Mouse (Mus musculus): Measurements from ENCODE around the gene Rftn2. TPM values are rescaled to one million over a fixed set of nuclear protein-coding genes. Genes with fewer than 3 reads are reported as not detected.

Rftn2 gene
- polyA plus RNA-seq, 1 experiment from 2014 or later = 13.6 TPM

DNA sequence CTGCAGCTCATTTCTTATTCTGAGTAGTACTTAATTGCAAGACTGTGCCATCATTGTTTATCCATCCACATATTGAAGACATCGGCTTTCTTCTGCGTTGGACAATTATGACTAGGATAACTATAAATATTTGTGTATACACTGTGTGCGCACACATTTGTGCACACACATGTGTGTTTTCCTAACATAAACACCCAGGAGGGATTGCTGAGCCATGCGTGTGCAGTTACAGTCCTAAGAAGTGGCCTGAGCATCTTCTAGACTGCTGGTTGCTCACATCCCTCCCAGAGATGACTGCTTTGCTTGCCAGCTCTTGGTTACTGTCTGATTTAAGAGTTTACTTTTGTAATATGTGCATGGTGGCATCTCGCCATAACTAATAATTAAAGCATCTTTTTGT, 44.2 kb downstream of the Rftn2 start:
- Histone ChIP-seq H3K36me3 (ENCODE audit: insufficient read depth, low read length) (no peaks in the 10 kb centered on the region; the same call in 1 of the 2 replicates), H3K27me3 (replicated peaks; ENCODE audit: insufficient read depth, low read length) (no peaks in the 10 kb centered on the region), H3K4me2 (replicated peaks; ENCODE audit: low read depth, low read length) (no peak overlapping the region), H3K4me1 (ENCODE audit: insufficient read depth, low read depth, low read length) (no peaks in the 10 kb centered on the region), H3K9me3 (ENCODE audit: low read length) (no peaks in the 10 kb centered on the region; the same call in 1 of the 2 replicates), H3K9ac (replicated peaks; ENCODE audit: low read depth) (no peak overlapping the region), H3K4me3 (ENCODE audit: low read depth, low read length) (no peak overlapping the region), H3K27ac (ENCODE audit: low read length) (no peak overlapping the region)
- DNase-seq (ENCODE audit: low spot score) (no peak), ATAC-seq (no peak)
- no peak for TF ChIP-seq EP300 (IDR thresholded peaks at IDR 0.05)
- TF ChIP-seq CTCF (IDR thresholded peaks at IDR 0.05) = no peak
- 67% methylated on average over 5 of the region's 5 CpGs for WGBS

DNA sequence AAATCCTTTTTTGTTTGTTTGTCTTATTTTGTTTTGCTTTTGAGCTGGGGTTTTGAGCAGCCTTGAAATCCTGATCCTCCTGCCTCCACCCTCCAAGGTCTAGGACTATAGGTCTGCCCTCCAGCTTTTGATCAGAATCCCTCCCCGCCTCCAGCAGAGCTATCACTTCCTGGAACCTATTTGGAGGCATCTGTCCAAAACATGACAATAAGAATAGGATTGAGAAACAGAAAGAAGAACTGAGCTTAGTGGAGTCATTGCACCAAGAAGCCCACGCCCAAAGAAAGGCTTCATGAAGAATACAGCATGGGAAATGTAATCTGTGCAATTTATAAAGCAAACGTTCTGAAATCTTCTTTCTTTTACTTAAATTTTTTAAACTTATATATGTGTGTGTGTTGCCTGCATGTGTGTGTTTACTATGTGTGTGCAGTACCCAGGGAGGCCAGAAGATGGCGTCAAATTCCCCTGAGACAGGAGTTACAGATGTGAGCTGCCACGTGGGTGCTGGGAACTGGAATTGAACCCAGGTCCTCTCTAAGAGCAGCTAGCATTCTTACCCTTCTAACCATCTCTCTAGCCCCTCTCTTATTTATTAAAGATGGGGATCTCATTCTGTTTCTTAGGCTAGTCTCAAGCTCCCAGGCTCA, 46.5 kb downstream of the Rftn2 start:
- WGBS = 80% methylated on average over 5 of the region's 5 CpGs

DNA sequence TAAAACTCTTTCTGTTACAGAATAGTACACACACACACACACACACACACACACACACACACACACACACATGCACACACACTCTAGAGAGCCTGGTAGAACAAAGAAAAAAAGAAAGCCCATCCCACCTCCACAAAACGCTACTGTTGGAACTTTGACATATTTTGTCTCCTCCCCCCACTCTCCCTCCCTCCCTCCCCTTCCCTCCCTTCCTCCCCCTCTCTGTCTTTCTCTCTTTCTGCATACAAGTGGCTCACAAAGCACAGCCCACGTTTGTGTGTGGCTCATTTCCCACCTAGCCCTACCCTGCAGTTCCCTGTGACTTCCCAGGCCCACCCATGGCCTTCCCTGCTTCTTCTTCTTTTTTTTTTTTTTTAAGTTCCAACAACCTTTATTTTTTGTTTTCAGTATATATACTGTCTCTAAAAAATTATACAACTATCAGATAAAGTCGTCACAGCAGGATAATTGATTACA, 52.0 kb downstream of the Rftn2 start:
- 15% methylated on average over 3 of the region's 3 CpGs for WGBS
- DNase-seq (ENCODE audit: low spot score) = no peak
- Histone ChIP-seq H3K4me3 (ENCODE audit: low read depth, low read length) (no peak overlapping the region), H3K4me2 (replicated peaks; ENCODE audit: low read depth, low read length) (no peak overlapping the region), H3K9ac (replicated peaks; ENCODE audit: low read depth) (no peak overlapping the region), H3K36me3 (ENCODE audit: insufficient read depth, low read length) (no peaks in the 10 kb centered on the region), H3K27me3 (replicated peaks; ENCODE audit: insufficient read depth, low read length) (no peaks in the 10 kb centered on the region), H3K27ac (ENCODE audit: low read length) (no peak overlapping the region), H3K4me1 (ENCODE audit: insufficient read depth, low read depth, low read length) (no peaks in the 10 kb centered on the region), H3K9me3 (ENCODE audit: low read length) (no peaks in the 10 kb centered on the region)
- TF ChIP-seq CTCF (IDR thresholded peaks at IDR 0.05) (no peak), EP300 (IDR thresholded peaks at IDR 0.05) (no peak)
- ATAC-seq = no peak

More for the DNA sequence above, 46.5 kb downstream of the Rftn2 start:
- Histone ChIP-seq H3K27me3 (replicated peaks; ENCODE audit: insufficient read depth, low read length) (no peaks in the 10 kb centered on the region), H3K4me3 (ENCODE audit: low read depth, low read length) (no peak overlapping the region), H3K36me3 (ENCODE audit: insufficient read depth, low read length) (no peaks in the 10 kb centered on the region; the same call in 1 of the 2 replicates), H3K9me3 (ENCODE audit: low read length) (no peaks in the 10 kb centered on the region; the same call in 1 of the 2 replicates), H3K27ac (ENCODE audit: low read length) (no peak overlapping the region), H3K9ac (replicated peaks; ENCODE audit: low read depth) (no peak overlapping the region), H3K4me2 (replicated peaks; ENCODE audit: low read depth, low read length) (no peak overlapping the region), H3K4me1 (ENCODE audit: insufficient read depth, low read depth, low read length) (no peaks in the 10 kb centered on the region)
- DNase-seq (ENCODE audit: low spot score) = no peak
- no peak for ATAC-seq
- TF ChIP-seq CTCF (IDR thresholded peaks at IDR 0.05) (peak; percentile 12; the same call in 1 of the 2 replicates), EP300 (IDR thresholded peaks at IDR 0.05) (no peak)

DNA sequence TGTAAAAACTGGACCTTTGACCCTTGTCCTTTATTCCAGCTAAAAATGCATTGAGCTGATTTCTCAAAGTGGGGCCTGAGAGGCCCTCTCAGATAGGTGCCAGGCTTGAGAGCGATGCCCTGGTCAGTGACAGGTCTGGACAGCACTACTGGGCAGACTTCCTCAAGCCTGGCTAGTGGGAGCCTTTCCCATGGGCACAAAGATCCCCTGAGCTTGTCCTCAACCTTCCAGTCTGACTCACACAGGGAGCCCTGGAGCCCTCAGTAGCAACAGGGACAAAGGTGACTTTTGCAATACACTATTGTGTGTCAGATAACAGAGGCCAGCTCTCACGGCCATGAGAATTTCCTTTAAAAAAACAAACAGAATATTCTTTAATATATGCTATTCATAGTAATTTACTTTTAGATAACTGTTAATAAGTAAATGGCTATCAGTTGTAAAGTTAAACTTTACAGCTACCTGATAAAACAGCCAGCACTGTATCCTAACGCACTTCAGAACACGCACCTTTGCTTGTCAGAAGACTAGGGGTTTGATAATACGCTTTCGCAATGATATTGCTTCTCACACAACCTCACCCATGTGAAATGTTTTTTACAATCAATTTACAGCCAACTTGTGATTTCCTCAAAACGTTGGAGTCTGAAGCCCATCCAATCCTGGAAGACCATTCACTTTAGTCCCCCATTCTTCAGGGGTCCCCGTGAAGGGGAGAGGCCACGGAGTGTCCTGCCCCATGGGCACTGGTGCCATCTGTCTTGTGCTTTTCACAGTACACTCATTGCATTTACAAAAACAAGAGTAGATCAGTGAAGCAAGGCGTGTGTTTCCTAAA, 52.6 kb downstream of the Rftn2 start:
- no peaks in the 10 kb centered on the region for H3K27me3 ChIP-seq (replicated peaks; ENCODE audit: insufficient read depth, low read length)
- no peak overlapping the region for H3K4me3 ChIP-seq (ENCODE audit: low read depth, low read length)
- H3K36me3 ChIP-seq (ENCODE audit: insufficient read depth, low read length) = no peaks in the 10 kb centered on the region
- ATAC-seq (no peak), DNase-seq (ENCODE audit: low spot score) (no peak)
- no peak overlapping the region for H3K9ac ChIP-seq (replicated peaks; ENCODE audit: low read depth)
- WGBS = 69% methylated on average over 10 of the region's 10 CpGs
- H3K4me1 ChIP-seq (ENCODE audit: insufficient read depth, low read depth, low read length) = no peaks in the 10 kb centered on the region
- no peaks in the 10 kb centered on the region for H3K9me3 ChIP-seq (ENCODE audit: low read length)
- no peak overlapping the region for H3K4me2 ChIP-seq (replicated peaks; ENCODE audit: low read depth, low read length)
- no peak overlapping the region for H3K27ac ChIP-seq (ENCODE audit: low read length)
- TF ChIP-seq CTCF (IDR thresholded peaks at IDR 0.05) (no peak), EP300 (IDR thresholded peaks at IDR 0.05) (no peak)

DNA sequence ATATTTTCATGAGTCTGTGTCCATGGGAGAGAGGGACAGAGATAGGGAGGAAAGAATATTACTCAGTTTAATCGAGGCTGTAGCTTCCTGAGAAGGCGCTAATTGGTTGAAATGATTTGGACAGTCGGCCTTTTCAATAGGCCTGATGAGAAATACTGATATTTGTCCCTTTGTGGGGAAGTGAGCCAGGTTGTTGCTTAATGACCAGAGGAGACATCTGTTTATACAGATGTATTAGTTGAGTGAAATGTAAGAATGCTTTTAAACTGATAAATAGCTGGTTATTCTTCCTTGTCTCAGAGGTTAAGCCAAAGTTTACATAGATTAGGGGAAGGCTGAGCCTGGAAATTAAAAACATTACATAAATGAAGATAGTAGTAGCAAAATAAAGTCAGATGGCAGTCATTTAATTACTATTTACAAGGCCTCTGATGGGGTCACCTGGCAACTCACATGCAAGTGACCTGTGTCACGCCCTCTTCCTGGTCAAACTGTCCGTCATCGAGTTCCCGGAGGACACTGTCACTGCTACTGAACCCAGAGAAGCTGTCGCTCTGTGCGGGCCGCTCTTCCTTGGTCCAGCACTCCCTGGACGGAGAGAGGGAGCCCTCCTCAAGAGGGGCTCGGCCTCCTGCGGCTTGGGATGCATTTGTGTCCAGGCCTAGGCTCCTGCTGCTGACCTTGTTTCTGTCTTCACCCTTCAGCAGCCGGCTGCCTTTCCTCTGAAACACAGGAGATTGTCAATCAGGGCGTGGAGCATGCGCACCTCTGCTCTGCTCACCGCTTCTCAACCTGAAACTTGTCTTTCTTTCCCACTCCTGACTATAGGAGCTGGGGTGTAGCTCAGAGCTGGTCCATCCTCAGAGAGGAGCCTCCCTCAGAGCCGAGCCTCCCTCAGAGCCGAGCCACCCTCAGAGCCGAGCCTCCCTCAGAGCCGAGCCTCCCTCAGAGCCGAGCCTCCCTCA, 54.9 kb downstream of the Rftn2 start:
- no peak overlapping the region for H3K27ac ChIP-seq (ENCODE audit: low read length)
- H3K4me3 ChIP-seq (ENCODE audit: low read depth, low read length) = no peak overlapping the region
- WGBS = 66% methylated on average over 22 of the region's 22 CpGs
- H3K4me2 ChIP-seq (replicated peaks; ENCODE audit: low read depth, low read length) = no peak overlapping the region
- no peak for DNase-seq (ENCODE audit: low spot score)
- TF ChIP-seq EP300 (IDR thresholded peaks at IDR 0.05) = no peak
- no peak for TF ChIP-seq CTCF (IDR thresholded peaks at IDR 0.05)
- no peaks in the 10 kb centered on the region for H3K9me3 ChIP-seq (ENCODE audit: low read length)
- H3K4me1 ChIP-seq (ENCODE audit: insufficient read depth, low read depth, low read length) = no peaks in the 10 kb centered on the region
- no peaks in the 10 kb centered on the region for H3K27me3 ChIP-seq (replicated peaks; ENCODE audit: insufficient read depth, low read length)
- ATAC-seq = no peak
- H3K9ac ChIP-seq (replicated peaks; ENCODE audit: low read depth) = no peak overlapping the region
- H3K36me3 ChIP-seq (ENCODE audit: insufficient read depth, low read length) = no peaks in the 10 kb centered on the region

Data from lung, postnatal 0 days (tissue).